Mouse (Mus musculus) kidney, postnatal 36 days (tissue): Measurements from ENCODE around the gene Cyp2d11.
"Not testable (repeated sequence)": the region's sequence is repeated elsewhere in the genome, so short reads cannot be mapped to it uniquely, and the experiment has no call there.

Experiments used
- DNase-seq, 2 experiments: peaks; one replicate each; pipeline ENCODE4 v3.0.0; 2021 to 2022; ENCODE audit warnings: mixed read lengths in 2 of 2

The Cyp2d11 gene

GRCm38 (mm10) chr15:82379871-82380713 lies 13.7 kb downstream of the Cyp2d11 start, which contains the start of gene Cyp2d22:
TSS of gene Cyp2d22 (minus strand) at chr15:82380260.
- DNase-seq: peak; percentile 82 to 83

GRCm38 (mm10) chr15:82379511-82379870 lies 14.3 kb downstream of the Cyp2d11 start:
- peak in 1 of 2 experiments; percentile 60 for DNase-seq

DNA sequence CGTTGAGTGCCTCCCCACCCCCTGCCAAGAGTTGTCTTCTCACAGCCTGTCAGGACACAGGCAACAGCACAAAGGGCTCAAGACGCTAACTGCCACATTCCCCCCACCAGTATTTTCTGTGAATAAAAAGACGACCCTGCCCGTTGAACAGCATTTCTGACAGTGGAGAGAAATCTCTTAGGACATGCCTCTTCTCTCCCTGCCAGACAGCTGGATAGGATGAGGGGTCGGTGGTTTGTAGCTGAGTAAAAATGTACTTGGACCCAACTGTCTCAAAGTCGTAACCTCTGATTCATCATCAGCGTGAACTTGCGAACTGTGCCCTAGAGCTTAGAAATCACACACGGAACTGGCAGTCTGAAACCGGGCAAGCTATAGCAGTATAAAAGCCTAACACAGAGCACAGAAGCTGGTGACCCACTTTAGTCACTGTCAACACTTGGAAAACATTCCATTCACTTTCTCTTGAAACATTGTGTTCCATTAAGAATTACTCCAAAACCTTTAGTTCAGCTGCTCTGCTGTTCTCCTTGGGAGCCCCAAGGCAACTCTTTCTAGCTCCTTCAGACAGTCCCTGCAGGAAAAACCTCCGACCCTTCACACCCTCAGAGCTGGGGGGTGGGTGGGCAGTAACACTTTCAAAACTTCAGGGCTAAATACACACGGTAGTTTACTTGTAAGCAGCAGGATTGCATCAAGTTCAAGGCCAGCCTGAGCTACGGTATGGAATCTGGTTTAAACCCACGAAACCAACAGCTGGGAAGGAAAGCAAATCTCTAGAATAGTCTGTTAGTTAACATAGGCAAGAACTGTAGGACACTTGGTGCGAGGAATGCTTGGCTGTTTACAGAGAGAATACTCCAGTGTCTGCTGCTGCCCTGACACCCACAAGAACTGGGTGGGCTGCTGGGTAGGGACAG lies 15.3 kb downstream of the Cyp2d11 start:
- peak; percentile 37 to 67 for DNase-seq

DNA sequence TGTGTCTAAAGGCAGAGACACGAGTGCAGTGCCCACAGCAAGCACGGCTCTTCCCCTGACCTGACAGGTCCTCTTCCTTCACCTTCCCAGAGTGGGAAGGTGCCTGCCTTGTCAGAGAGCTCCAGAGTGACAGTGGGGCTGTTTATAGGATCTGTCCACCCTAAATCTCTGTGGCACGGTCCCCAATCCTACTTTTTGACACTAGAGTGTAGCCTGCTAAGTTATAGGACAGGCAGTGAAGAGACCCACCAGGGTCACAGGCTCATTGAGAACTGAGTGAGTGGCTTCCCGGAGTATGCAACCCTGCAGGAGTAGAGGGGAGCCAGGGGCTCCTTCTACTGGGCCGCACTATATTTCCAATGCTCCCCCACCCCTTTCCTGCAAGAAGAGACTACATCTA lies 16.1 kb downstream of the Cyp2d11 start:
- DNase-seq: no peak

GRCm38 (mm10) chr15:82376393-82377138 lies 17.3 kb downstream of the Cyp2d11 start:
- DNase-seq: peak; percentile 66 to 83

DNA sequence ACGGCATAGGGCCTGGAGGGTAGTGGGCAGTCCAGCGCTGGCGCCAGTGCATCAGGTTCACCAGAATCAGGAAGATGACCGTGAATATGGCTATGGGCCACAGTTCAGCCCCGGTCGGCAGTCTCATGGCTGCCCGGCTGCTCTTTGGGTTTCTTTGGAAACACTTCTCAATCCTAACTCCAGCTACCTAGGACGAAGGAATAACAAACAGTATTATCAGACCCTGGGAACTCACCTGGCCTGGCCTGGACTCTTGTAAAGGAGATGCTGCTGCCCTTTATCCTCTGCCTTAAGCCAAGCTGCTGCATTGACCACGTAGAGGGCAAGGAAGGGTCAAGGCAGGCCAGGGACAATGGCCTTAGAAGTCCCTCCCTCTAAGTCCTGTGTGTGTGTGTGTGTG lies 18.0 kb downstream of the Cyp2d11 start:
- no peak for DNase-seq

- DNase-seq: no peak
These were observed 19.4 kb downstream of the Cyp2d11 start for GRCm38 (mm10) chr15:82374437-82374836.

- DNase-seq: no peak
These were observed 20.8 kb downstream of the Cyp2d11 start for GRCm38 (mm10) chr15:82372991-82373390.

DNA sequence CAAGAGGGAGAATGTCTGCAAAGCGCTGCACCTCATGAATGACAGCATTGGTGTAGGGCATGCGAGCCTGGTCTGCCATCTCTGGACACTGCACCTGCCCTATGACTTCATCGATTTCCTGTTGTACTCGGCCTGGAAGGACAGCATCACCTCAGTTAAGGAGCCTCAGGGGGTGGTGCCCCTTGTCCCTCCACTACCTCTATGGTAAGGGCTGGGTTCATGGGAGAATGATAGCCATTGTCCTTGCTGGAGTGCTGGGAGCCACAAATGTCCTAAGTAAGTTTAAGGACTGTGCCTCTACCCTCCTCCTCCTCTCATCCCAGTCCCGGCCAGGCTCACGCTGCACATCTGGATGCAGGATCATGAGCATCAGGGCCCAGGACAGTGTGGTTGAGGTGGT lies 21.4 kb downstream of the Cyp2d11 start:
- no peak for DNase-seq

- no peak for DNase-seq
These were observed 25.0 kb downstream of the Cyp2d11 start for GRCm38 (mm10) chr15:82368851-82369250.

GRCm38 (mm10) chr15:82368146-82368545 lies 25.7 kb downstream of the Cyp2d11 start:
- DNase-seq: no peak

- DNase-seq: not testable (repeated sequence)
These were observed 29.3 kb downstream of the Cyp2d11 start for GRCm38 (mm10) chr15:82364561-82364960.

DNA sequence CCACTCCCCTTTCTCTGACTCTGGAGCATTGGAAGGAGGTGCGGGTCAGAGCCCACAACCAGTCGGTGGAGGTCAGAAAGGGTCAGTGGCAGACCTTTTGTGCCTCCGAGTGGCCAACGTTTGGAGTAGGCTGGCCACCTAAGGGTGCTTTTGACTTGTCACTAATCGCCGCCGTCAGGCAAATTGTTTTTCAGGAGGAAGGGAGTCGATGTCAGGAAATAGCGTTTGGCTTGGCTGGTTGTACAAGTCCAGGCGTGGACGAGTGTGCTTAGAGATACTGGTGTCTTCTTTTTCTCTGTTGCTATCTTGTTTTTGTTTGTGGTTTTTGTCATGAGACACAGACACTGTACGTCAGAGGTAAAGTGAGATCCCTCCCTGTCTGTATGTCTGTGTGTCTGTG lies 30.0 kb downstream of the Cyp2d11 start:
- DNase-seq: not testable (repeated sequence)

- DNase-seq: peak; percentile 52 to 65
These were observed 31.6 kb downstream of the Cyp2d11 start for GRCm38 (mm10) chr15:82362234-82362633.

- peak; percentile 66 for DNase-seq
These were observed 32.3 kb downstream of the Cyp2d11 start for GRCm38 (mm10) chr15:82361459-82362018.

- DNase-seq: peak; percentile 61 to 79
These were observed 35.2 kb downstream of the Cyp2d11 start for GRCm38 (mm10) chr15:82358431-82359260.

- peak; percentile 98 to 99 for DNase-seq
These were observed 39.5 kb downstream of the Cyp2d11 start, which contains the start of gene Ndufa6 for GRCm38 (mm10) chr15:82354126-82354945. TSS of gene Ndufa6 (minus strand) at chr15:82354322.

- no peak for DNase-seq
These were observed 40.1 kb downstream of the Cyp2d11 start for GRCm38 (mm10) chr15:82353745-82354113.

DNA sequence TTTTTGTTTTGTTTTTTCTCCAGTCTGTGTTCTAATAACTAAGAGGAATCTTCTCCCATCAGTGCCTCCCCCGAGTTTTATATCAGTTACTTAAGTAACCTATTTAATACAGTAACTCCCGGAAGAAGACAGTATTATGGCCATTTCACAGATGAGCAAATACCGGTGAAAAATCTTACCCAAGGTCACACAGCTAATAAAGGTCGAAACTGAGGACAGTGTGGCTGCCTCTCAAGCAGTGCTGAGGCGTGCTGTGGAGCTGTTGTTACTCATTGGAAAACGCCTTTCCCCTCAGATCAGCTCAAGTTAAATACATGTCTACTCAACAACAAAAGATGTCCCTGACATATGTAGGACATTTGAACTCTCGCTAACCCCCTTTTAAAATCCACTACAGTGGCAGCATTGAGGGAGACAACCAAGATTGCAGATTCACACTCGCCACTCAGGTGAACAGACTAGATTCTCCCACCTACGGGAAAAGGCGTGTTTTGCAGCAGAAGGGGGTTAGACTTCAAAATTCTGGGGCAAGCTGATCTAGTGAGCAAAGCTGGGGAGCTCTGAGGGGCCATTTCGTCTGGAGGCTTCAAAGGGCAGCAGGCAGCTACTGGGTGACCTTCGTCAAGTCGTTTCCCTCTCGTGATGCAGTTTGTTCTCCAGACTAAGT lies 40.6 kb downstream of the Cyp2d11 start:
- DNase-seq: peak in 1 of 2 experiments; percentile 34

- DNase-seq: no peak
These were observed 42.3 kb downstream of the Cyp2d11 start for GRCm38 (mm10) chr15:82351480-82351879.
